Mouse (Mus musculus): Measurements from ENCODE around the gene Polr1e. TPM values are rescaled to one million over a fixed set of nuclear protein-coding genes. Genes with fewer than 3 reads are reported as not detected.
A peak's percentile ranks its signal among the peaks of the same experiment; 100 is the strongest.

The Polr1e gene
- 2.2 and 3.8 TPM in 2 replicates for polyA plus RNA-seq (2012; rRNA removed)

GRCm38 (mm10) chr4:45018452-45018980 lies at the start of gene Polr1e:
Gene Polr1e, plus strand, starts transcription at chr4:45018583.
- peak within 1 kb of the TSS; percentile 63 for H3K4me3 ChIP-seq (replicated peaks; ENCODE audit: extremely low read depth, low read depth, low read length)
- DNase-seq: peak; percentile 92
- H3K4me1 ChIP-seq (ENCODE audit: control insufficient read depth, insufficient read depth, low read length): no peaks in the 10 kb centered on the region
- no peak for TF ChIP-seq CTCF (IDR thresholded peaks at IDR 0.05; ENCODE audit: insufficient read depth, low read length)
- peak; percentile 50; the same call in 1 of the 2 replicates for TF ChIP-seq POLR2A (IDR thresholded peaks at IDR 0.05; ENCODE audit: borderline replicate concordance, extremely low read depth, low read depth, low read length)
- under 1% methylated on average over 29 of the region's 29 CpGs for WGBS

GRCm38 (mm10) chr4:44970056-44970455 lies 48.3 kb upstream of the Polr1e start:
- 90% methylated on average over 7 of the region's 7 CpGs for WGBS
- DNase-seq: no peak
- TF ChIP-seq POLR2A (IDR thresholded peaks at IDR 0.05; ENCODE audit: borderline replicate concordance, extremely low read depth, low read depth, low read length) (no peak), CTCF (IDR thresholded peaks at IDR 0.05; ENCODE audit: insufficient read depth, low read length) (no peak)
- Histone ChIP-seq H3K4me1 (ENCODE audit: control insufficient read depth, insufficient read depth, low read length) (no peaks in the 10 kb centered on the region), H3K4me3 (replicated peaks; ENCODE audit: extremely low read depth, low read depth, low read length) (no peak overlapping the region)

GRCm38 (mm10) chr4:44970612-44971110 lies 47.7 kb upstream of the Polr1e start:
- H3K4me3 ChIP-seq (replicated peaks; ENCODE audit: extremely low read depth, low read depth, low read length): no peak overlapping the region
- DNase-seq: peak; percentile 39
- no peaks in the 10 kb centered on the region for H3K4me1 ChIP-seq (ENCODE audit: control insufficient read depth, insufficient read depth, low read length)
- TF ChIP-seq POLR2A (IDR thresholded peaks at IDR 0.05; ENCODE audit: borderline replicate concordance, extremely low read depth, low read depth, low read length): no peak
- TF ChIP-seq CTCF (IDR thresholded peaks at IDR 0.05; ENCODE audit: insufficient read depth, low read length): peak; percentile 73
- WGBS: 18% methylated on average over 10 of the region's 10 CpGs

GRCm38 (mm10) chr4:44973450-44973849 lies 44.9 kb upstream of the Polr1e start:
- DNase-seq: peak; percentile 88
- 9% methylated on average over 9 of the region's 9 CpGs for WGBS
- no peaks in the 10 kb centered on the region for H3K4me1 ChIP-seq (ENCODE audit: control insufficient read depth, insufficient read depth, low read length)
- peak overlapping the region; percentile 1 for H3K4me3 ChIP-seq (replicated peaks; ENCODE audit: extremely low read depth, low read depth, low read length)
- TF ChIP-seq POLR2A (IDR thresholded peaks at IDR 0.05; ENCODE audit: borderline replicate concordance, extremely low read depth, low read depth, low read length) (no peak), CTCF (IDR thresholded peaks at IDR 0.05; ENCODE audit: insufficient read depth, low read length) (peak; percentile 100)

GRCm38 (mm10) chr4:44973871-44974270 lies 44.5 kb upstream of the Polr1e start:
- WGBS: 35% methylated on average over 14 of the region's 14 CpGs
- no peaks in the 10 kb centered on the region for H3K4me1 ChIP-seq (ENCODE audit: control insufficient read depth, insufficient read depth, low read length)
- DNase-seq: no peak
- peak overlapping the region; percentile 1 for H3K4me3 ChIP-seq (replicated peaks; ENCODE audit: extremely low read depth, low read depth, low read length)
- no peak for TF ChIP-seq POLR2A (IDR thresholded peaks at IDR 0.05; ENCODE audit: borderline replicate concordance, extremely low read depth, low read depth, low read length)
- TF ChIP-seq CTCF (IDR thresholded peaks at IDR 0.05; ENCODE audit: insufficient read depth, low read length): no peak

- no peak for DNase-seq
- 67% methylated on average over 8 of the region's 8 CpGs for WGBS
- no peak overlapping the region for H3K4me3 ChIP-seq (replicated peaks; ENCODE audit: extremely low read depth, low read depth, low read length)
- no peak for TF ChIP-seq CTCF (IDR thresholded peaks at IDR 0.05; ENCODE audit: insufficient read depth, low read length)
- TF ChIP-seq POLR2A (IDR thresholded peaks at IDR 0.05; ENCODE audit: borderline replicate concordance, extremely low read depth, low read depth, low read length): no peak
- H3K4me1 ChIP-seq (ENCODE audit: control insufficient read depth, insufficient read depth, low read length): no peaks in the 10 kb centered on the region
Observed at GRCm38 (mm10) chr4:44974331-44974730, 44.1 kb upstream of the Polr1e start.

GRCm38 (mm10) chr4:44976026-44976615 lies 42.3 kb upstream of the Polr1e start:
- no peaks in the 10 kb centered on the region for H3K4me1 ChIP-seq (ENCODE audit: control insufficient read depth, insufficient read depth, low read length)
- no peak for DNase-seq
- WGBS: 66% methylated on average over 6 of the region's 6 CpGs
- TF ChIP-seq POLR2A (IDR thresholded peaks at IDR 0.05; ENCODE audit: borderline replicate concordance, extremely low read depth, low read depth, low read length) (no peak), CTCF (IDR thresholded peaks at IDR 0.05; ENCODE audit: insufficient read depth, low read length) (no peak)
- no peak overlapping the region for H3K4me3 ChIP-seq (replicated peaks; ENCODE audit: extremely low read depth, low read depth, low read length)

GRCm38 (mm10) chr4:44976921-44977710 lies 41.3 kb upstream of the Polr1e start:
- 85% methylated on average over 10 of the region's 10 CpGs for WGBS
- Histone ChIP-seq H3K4me1 (ENCODE audit: control insufficient read depth, insufficient read depth, low read length) (peaks cover 3% of the 10 kb centered on the region), H3K4me3 (replicated peaks; ENCODE audit: extremely low read depth, low read depth, low read length) (no peak overlapping the region)
- no peak for TF ChIP-seq CTCF (IDR thresholded peaks at IDR 0.05; ENCODE audit: insufficient read depth, low read length)
- no peak for TF ChIP-seq POLR2A (IDR thresholded peaks at IDR 0.05; ENCODE audit: borderline replicate concordance, extremely low read depth, low read depth, low read length)
- no peak for DNase-seq

GRCm38 (mm10) chr4:44978175-44978574 lies 40.2 kb upstream of the Polr1e start:
- no peak for TF ChIP-seq POLR2A (IDR thresholded peaks at IDR 0.05; ENCODE audit: borderline replicate concordance, extremely low read depth, low read depth, low read length)
- TF ChIP-seq CTCF (IDR thresholded peaks at IDR 0.05; ENCODE audit: insufficient read depth, low read length): no peak
- H3K4me3 ChIP-seq (replicated peaks; ENCODE audit: extremely low read depth, low read depth, low read length): no peak overlapping the region
- peaks cover 3% of the 10 kb centered on the region for H3K4me1 ChIP-seq (ENCODE audit: control insufficient read depth, insufficient read depth, low read length)
- no peak for DNase-seq
- WGBS: 56% methylated on average over 5 of the region's 5 CpGs
